Mouse (Mus musculus) gastrocnemius, postnatal 4 days (tissue): ENCODE data around the gene 1700001C19Rik. TPM values are rescaled to one million over a fixed set of nuclear protein-coding genes. Genes with fewer than 3 reads are reported as not detected.

Experiments used
- DNase-seq, 2 experiments: peaks; one replicate each; pipeline ENCODE4 v3.0.0; 2021 to 2022; ENCODE audit warnings: low spot score in 2 of 2, mixed read lengths in 2 of 2
- long read RNA-seq, 2 experiments: library from polyadenylated mRNA; stranded (forward); transcript quantifications; one replicate each; pipeline ENCODE4 v2.0.0; 2021
- total RNA-seq, 2 experiments: library from RNA; stranded (reverse); gene quantifications; 2 replicates each; pipeline ENCODE4 v1.2.3; 2021

The 1700001C19Rik gene
- not detected for total RNA-seq
- long read RNA-seq, experiment 1, result 0 reads
- long read RNA-seq, experiment 2, result 0 reads

DNA sequence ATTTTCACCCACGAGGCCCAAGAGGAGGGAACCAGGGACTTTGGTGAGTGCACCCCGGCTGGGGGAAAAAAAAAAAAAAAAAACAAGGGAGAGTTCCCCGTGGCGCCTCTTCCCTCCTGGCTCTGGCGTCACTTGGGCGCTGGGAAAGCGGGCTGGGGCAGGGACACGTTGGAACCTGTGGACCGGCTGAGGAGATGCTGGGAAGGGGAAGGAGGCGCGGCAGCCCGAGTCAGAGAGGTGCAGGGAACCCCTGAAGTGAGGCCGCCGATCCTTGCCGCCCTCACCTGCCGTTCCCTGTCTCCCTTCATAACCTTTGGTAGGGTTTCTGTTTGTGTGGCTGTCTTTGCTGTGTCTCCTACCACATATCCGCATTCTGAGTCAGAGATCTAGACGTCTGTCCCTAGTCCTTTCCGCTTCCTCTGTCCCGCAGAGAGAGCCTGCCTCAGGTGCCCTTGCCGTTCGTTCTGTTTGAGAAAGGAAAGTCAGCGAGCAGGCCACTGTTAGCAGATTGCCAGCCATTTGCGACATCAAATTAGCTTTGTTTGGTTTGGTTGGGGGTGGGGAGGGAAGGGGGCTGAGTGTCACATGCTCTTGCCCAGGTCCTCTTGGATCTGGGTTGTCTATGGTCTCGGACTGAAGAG, at the start of gene 1700001C19Rik:
Gene 1700001C19Rik, minus strand, starts transcription at position 470 of the 641 bp plus-strand sequence.
- DNase-seq, result no peak

- DNase-seq, result no peak
Measured at GRCm38 (mm10) chr17:47485791-47486190, 48.6 kb upstream of the 1700001C19Rik start.

- DNase-seq, result no peak
Measured at GRCm38 (mm10) chr17:47484993-47485392, 47.8 kb upstream of the 1700001C19Rik start.

DNA sequence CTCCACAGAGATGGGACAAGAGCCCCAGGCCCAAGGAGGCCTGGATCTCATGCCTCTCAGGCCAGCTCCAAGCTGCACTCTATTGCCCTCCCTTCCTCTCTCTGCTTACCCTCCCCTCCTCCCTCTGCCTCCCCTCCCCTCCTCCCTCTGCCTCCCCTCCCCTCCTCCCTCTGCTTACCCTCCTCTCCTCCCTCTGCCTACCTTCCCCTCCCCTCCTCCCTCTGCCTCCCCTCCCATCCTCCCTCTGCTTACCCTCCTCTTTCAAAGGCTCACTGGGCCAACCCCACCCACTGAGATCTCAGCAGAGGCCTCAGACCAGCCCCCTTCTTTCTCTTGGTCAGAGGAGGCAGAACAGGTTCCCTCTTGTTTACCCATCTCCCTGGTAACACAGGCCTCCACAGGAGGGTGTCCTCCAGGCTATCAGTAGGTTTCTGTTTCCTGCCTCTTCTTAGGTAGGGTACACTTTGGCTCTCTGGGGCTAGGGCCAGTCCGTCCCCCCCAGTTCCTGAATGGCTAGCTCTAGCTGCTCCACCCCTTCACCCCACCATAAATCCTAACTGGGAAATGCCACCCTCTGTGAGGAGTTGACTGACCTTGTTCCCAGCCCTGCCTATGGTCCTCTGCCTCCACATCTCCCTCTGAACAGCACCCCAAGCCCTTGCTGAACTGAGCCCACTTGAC, 47.2 kb upstream of the 1700001C19Rik start:
- no peak for DNase-seq

DNA sequence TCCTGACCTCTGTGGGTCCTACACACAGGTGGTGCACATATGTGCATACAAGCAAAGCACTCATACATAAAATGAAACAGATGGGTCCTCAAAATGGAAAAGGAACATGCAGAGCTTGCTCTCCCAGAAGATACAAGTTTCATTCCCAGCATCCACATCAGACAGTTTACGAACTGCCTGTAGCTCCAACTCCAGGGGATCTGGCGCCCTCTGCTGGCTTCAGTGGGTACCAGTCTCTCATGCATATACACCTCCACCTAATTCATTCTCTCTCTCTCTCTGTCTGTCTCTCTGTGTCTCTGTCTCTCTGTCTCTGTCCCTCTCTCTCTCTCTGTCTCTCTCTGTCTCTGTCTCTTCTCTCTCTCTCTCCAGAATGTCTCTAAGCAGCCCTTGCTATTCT, 45.2 kb upstream of the 1700001C19Rik start:
- peak in 1 of 2 experiments; percentile 62 for DNase-seq

DNA sequence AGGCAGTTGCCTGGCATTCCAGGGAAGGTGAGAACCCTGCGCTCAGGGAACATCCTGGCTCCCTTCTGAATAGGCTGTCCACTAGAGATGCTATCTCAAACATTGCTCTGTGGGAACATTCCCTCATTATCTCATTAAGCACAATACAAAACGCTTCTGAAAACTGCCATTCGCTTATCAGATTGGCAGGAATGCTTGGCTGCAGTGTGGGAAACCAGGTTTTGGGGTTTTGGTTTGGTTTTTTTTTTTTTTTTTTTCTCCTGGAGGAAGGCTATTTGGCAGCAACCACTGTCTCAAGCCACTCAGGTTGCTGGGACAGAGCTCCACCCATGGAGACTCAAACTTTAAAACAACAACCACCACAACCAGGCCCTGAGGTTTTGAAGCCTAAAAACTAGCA, 42.7 kb upstream of the 1700001C19Rik start:
- DNase-seq, result no peak

GRCm38 (mm10) chr17:47475714-47476113, 38.5 kb upstream of the 1700001C19Rik start:
- DNase-seq, result no peak

GRCm38 (mm10) chr17:47475181-47475580, 38.0 kb upstream of the 1700001C19Rik start:
- DNase-seq, result no peak

GRCm38 (mm10) chr17:47474250-47474649, 37.1 kb upstream of the 1700001C19Rik start:
- DNase-seq, result no peak

GRCm38 (mm10) chr17:47473434-47473974, 36.3 kb upstream of the 1700001C19Rik start:
- no peak for DNase-seq

DNA sequence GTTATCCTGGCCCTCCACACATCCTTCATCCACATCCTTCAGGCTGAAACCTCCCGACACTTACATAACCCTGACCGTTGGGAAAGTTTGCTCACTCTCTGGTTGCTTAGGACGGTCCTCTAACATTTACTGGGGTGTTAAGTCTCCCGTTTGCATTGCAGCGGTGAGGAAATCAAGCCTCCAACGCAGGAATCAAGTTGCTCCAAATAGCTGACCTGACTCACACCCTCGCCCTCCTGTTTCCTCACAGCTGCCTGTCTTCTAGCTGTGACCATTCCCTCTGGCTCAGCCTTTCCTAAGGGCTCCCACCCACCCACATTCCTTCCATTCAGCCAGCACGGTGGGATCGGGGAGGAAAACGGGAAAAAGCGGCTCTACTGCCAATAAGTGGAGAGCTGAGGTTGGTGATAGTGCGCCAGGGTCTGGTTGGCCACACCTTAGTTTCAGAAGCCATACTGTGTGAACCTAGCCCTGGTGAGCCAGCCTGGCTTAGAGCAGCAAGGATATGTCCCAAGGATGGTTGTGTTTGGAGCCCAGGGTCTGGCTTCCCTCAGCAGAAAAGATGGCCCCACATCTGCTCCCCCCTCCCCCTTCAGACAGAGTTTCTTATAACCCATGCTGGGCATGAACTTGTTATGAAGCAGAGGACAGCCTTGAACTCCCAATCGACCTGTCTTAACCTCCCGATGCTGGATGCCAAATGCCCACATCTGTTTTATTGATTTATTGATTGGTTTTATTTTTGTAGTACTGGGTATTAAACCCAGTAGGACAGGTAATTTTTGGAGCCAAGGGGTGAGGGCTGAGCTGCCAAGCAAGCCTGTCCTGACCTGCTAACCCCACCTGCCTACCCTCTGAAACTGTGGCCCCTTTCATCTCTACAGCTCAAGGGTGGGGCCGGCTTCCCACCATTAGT, 35.5 kb upstream of the 1700001C19Rik start:
- DNase-seq, result no peak

GRCm38 (mm10) chr17:47470686-47471085, 33.5 kb upstream of the 1700001C19Rik start:
- DNase-seq, result no peak

- DNase-seq, result no peak
Measured at GRCm38 (mm10) chr17:47470121-47470520, 32.9 kb upstream of the 1700001C19Rik start.

GRCm38 (mm10) chr17:47469642-47470041, 32.5 kb upstream of the 1700001C19Rik start:
- DNase-seq, result no peak

DNA sequence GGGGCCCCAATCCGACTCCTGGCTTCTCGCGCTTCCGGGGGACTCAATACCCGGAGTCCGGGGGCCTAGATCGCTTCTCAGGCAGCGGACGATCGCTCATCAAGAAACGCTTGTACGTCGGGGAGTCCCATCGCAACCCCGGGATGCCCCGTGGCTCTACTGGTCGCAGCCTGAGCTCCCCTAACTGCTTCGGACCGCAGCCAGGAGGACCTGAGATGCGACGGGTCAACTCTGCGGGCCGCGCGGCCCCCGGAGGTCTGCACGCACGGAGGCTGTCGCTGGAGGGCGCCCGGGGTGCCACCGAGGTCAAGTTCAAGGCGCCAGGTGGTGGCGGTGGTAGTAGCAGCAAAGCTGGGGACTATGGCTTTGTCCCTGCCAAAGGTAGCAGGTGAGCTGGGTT, 31.3 kb upstream of the 1700001C19Rik start:
- DNase-seq, result no peak

DNA sequence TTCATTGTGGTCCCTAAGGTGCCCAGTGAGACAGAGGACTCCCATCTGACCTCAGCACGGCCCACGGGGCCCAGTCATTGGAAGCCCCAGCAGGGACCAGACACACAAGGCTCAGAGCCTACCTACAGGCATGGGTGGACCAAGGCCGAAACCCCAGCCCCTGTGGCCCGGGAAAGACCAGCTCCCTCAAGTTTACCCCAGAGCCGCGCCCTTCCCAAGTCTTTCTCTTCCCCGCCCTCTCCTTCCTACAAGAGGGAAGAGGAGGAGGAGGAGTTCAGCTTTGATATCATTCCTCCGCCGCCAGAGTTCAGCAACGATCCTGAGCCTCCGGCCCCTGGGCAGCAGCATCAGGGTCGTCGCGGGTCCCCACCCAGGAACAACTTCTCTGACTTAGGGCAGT, 30.9 kb upstream of the 1700001C19Rik start:
- no peak for DNase-seq

GRCm38 (mm10) chr17:47467659-47468058, 30.5 kb upstream of the 1700001C19Rik start:
- DNase-seq, result no peak

DNA sequence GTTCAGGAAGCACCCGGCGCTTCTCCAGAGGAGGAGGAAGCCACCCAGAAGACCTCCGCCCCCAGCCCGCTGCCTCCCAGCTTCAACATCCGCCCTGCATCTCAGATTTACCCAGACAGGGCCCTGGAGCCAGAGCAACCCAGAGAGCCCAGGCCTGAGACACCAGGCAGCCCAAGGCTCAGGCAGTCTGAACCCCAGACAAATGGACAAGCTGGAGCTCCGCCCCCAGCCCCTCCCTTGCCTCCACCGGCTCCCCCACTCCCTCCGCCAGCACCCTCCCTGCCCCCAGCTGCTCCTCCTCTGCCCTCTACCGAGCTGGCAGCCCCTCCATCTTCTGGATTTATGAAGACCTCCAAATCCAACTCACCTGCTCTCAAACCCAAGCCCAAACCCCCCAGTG, 29.1 kb upstream of the 1700001C19Rik start:
- DNase-seq, result no peak

GRCm38 (mm10) chr17:47465016-47465415, 27.8 kb upstream of the 1700001C19Rik start:
- DNase-seq, result no peak

GRCm38 (mm10) chr17:47464248-47464965, 27.2 kb upstream of the 1700001C19Rik start:
- DNase-seq, result no peak
